Mouse (Mus musculus) kidney, adult 2 months (tissue): ENCODE measurements around the gene Gxylt2.

ENCODE experiments used
- CTCF ChIP-seq: fragments of 200-500 bp; conservative IDR thresholded peaks from 2 replicates; pipeline ENCODE4 v1.5.1; 2011; ENCODE audit warnings: low read depth, mild to moderate bottlenecking, control low read depth, low read length, moderate library complexity, mixed read lengths; ENCODE audit not compliant: insufficient read depth, insufficient read length
- POLR2A ChIP-seq: fragments of 200-500 bp; IDR thresholded peaks from one replicate; pipeline ENCODE4 v1.6.1; 2011; ENCODE audit warnings: low read depth, low read length, control low read depth

DNA sequence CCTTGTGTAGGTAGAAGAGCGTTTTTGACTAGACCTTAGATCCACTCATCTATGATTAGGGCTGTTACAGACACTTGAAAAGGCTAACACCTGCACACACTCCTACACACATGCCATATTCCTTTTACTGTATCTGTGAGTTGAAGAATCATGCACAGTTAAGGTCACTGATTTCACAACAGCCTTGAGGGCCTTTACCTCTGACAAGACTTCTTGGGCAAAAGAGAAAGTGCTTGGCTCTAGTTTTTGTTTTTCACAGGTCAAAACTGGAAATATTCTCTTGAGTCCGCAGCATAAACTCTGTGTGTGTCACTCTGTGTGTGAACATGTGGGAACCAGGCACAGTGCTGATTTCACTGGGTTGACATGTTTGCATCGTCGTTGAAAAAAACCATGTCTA lies 105.6 kb downstream of the Gxylt2 start:
- TF ChIP-seq POLR2A (no peak), CTCF (no peak)
